Mouse (Mus musculus): ENCODE measurements around the gene Cdk16. TPM values are rescaled to one million over a fixed set of nuclear protein-coding genes. Genes with fewer than 3 reads are reported as not detected.
A peak's percentile ranks its signal among the peaks of the same experiment; 100 is the strongest.

The Cdk16 gene
- 47.5 and 53.4 TPM in 2 replicates for total RNA-seq (2012; rRNA removed)

- Histone ChIP-seq H3K9me3 (ENCODE audit: control insufficient read depth, insufficient read depth, low read depth, low read length) (no peaks in the 10 kb centered on the region), H3K9ac (ENCODE audit: insufficient read depth, low read depth, low read length, poor library complexity, severe bottlenecking) (peak within 1 kb of the TSS; percentile 99), H3K4me1 (ENCODE audit: control insufficient read depth in 2 of 2, insufficient read depth in 2 of 2, low read length in 2 of 2, poor library complexity in 1 of 2) (0 out of 4 replicates have a peak, but pooled peaks cover 0 to 2% of the 10 kb centered on the region in 2 experiments), H3K4me3 (ENCODE audit: insufficient read depth in 1 of 2, low read depth in 1 of 2, low read length in 2 of 2, poor library complexity in 1 of 2, severe bottlenecking in 1 of 2) (peak within 1 kb of the TSS; percentile 95 to 98), H3K27ac (ENCODE audit: insufficient read depth, low read depth, low read length, poor library complexity, severe bottlenecking) (peak within 1 kb of the TSS; percentile 93), H3K36me3 (ENCODE audit: control insufficient read depth, insufficient read depth, low read length, poor library complexity, severe bottlenecking) (peaks cover 9% of the 10 kb centered on the region)
- peak; percentile 63 for DNase-seq (ENCODE audit: low read depth, low spot score)
- in situ Hi-C loops (cut with MboI; ENCODE audit: low sequenced_read_pairs in 2 of 2, unreplicated experiment in 2 of 2) = no loop called here
- TF ChIP-seq HCFC1 (IDR thresholded peaks at IDR 0.05; ENCODE audit: borderline replicate concordance, insufficient read depth, low read length) = no peak
- no peak for TF ChIP-seq ZC3H11A (IDR thresholded peaks at IDR 0.05; ENCODE audit: borderline replicate concordance, low read depth, low read length)
- TF ChIP-seq MAFK (IDR thresholded peaks at IDR 0.05; ENCODE audit: insufficient read depth, low read depth, low read length) = 0 out of 2 replicates have a peak, but pooled peaks have one; percentile 37
- TF ChIP-seq CHD2 (IDR thresholded peaks at IDR 0.05; ENCODE audit: low read depth, low read length) = no peak
- no peak for TF ChIP-seq ZNF384 (IDR thresholded peaks at IDR 0.05; ENCODE audit: low read depth, low read length)
Measured at GRCm38 (mm10) chrX:20687519-20688067, at the start of gene Cdk16. Cdk16 (plus strand) TSS chrX:20687954.

GRCm38 (mm10) chrX:20638141-20638540, 49.6 kb upstream of the Cdk16 start:
- in situ Hi-C loops (cut with MboI; ENCODE audit: low sequenced_read_pairs in 2 of 2, unreplicated experiment in 2 of 2) = no loop called here
- no peaks in the 10 kb centered on the region for H3K4me1 ChIP-seq (ENCODE audit: control insufficient read depth in 2 of 2, insufficient read depth in 2 of 2, low read length in 2 of 2, poor library complexity in 1 of 2)
- H3K9me3 ChIP-seq (ENCODE audit: control insufficient read depth, insufficient read depth, low read depth, low read length) = no peaks in the 10 kb centered on the region
- no peak for DNase-seq (ENCODE audit: low read depth, low spot score)
- no peak overlapping the region for H3K4me3 ChIP-seq (ENCODE audit: insufficient read depth in 1 of 2, low read depth in 1 of 2, low read length in 2 of 2, poor library complexity in 1 of 2, severe bottlenecking in 1 of 2)
- H3K36me3 ChIP-seq (ENCODE audit: control insufficient read depth, insufficient read depth, low read length, poor library complexity, severe bottlenecking) = peaks cover 43% of the 10 kb centered on the region
- H3K27ac ChIP-seq (ENCODE audit: insufficient read depth, low read depth, low read length, poor library complexity, severe bottlenecking) = no peak overlapping the region
- TF ChIP-seq HCFC1 (IDR thresholded peaks at IDR 0.05; ENCODE audit: borderline replicate concordance, insufficient read depth, low read length) (no peak), MAFK (IDR thresholded peaks at IDR 0.05; ENCODE audit: insufficient read depth, low read depth, low read length) (no peak), ZNF384 (IDR thresholded peaks at IDR 0.05; ENCODE audit: low read depth, low read length) (no peak), ZC3H11A (IDR thresholded peaks at IDR 0.05; ENCODE audit: borderline replicate concordance, low read depth, low read length) (no peak), CHD2 (IDR thresholded peaks at IDR 0.05; ENCODE audit: low read depth, low read length) (no peak)
- no peak overlapping the region for H3K9ac ChIP-seq (ENCODE audit: insufficient read depth, low read depth, low read length, poor library complexity, severe bottlenecking)

DNA sequence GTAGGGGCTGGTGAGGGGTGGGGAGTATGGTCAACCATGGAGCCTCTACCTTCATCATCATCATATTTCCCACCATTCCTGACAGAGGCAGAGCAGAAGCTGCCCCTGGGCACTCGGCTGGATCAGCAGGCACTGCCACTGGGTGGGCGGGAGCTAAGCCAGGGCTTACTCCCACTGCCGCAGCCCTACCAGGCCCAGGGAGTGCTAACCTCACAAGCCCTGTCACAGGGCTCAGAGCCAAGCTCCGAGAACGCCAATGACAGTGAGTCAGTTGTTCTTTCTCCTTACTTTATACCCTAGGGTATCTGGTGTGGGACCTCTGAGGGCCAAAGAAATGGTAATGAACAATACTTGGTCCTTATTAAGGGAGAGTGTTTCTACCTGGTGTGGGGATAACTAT, 43.0 kb upstream of the Cdk16 start:
- in situ Hi-C loops (cut with MboI; ENCODE audit: low sequenced_read_pairs in 2 of 2, unreplicated experiment in 2 of 2) = no loop called here
- no peak overlapping the region for H3K9ac ChIP-seq (ENCODE audit: insufficient read depth, low read depth, low read length, poor library complexity, severe bottlenecking)
- DNase-seq (ENCODE audit: low read depth, low spot score) = no peak

GRCm38 (mm10) chrX:20657593-20657992, 30.2 kb upstream of the Cdk16 start:
- DNase-seq (ENCODE audit: low read depth, low spot score) = no peak
- Histone ChIP-seq H3K9me3 (ENCODE audit: control insufficient read depth, insufficient read depth, low read depth, low read length) (no peaks in the 10 kb centered on the region), H3K36me3 (ENCODE audit: control insufficient read depth, insufficient read depth, low read length, poor library complexity, severe bottlenecking) (no peaks in the 10 kb centered on the region; the same call in 1 of the 2 replicates), H3K4me1 (ENCODE audit: control insufficient read depth in 2 of 2, insufficient read depth in 2 of 2, low read length in 2 of 2, poor library complexity in 1 of 2) (no peaks in the 10 kb centered on the region), H3K27ac (ENCODE audit: insufficient read depth, low read depth, low read length, poor library complexity, severe bottlenecking) (no peak overlapping the region), H3K9ac (ENCODE audit: insufficient read depth, low read depth, low read length, poor library complexity, severe bottlenecking) (no peak overlapping the region), H3K4me3 (ENCODE audit: insufficient read depth in 1 of 2, low read depth in 1 of 2, low read length in 2 of 2, poor library complexity in 1 of 2, severe bottlenecking in 1 of 2) (peak overlapping the region; percentile 60 to 80; a peak in 3 of 4 replicates)
- TF ChIP-seq ZNF384 (IDR thresholded peaks at IDR 0.05; ENCODE audit: low read depth, low read length) (no peak), CHD2 (IDR thresholded peaks at IDR 0.05; ENCODE audit: low read depth, low read length) (no peak), MAFK (IDR thresholded peaks at IDR 0.05; ENCODE audit: insufficient read depth, low read depth, low read length) (no peak), HCFC1 (IDR thresholded peaks at IDR 0.05; ENCODE audit: borderline replicate concordance, insufficient read depth, low read length) (no peak), ZC3H11A (IDR thresholded peaks at IDR 0.05; ENCODE audit: borderline replicate concordance, low read depth, low read length) (no peak)
- in situ Hi-C loops (cut with MboI; ENCODE audit: low sequenced_read_pairs in 2 of 2, unreplicated experiment in 2 of 2) = no loop called here

More for the DNA sequence above, 43.0 kb upstream of the Cdk16 start:
- no peak for TF ChIP-seq HCFC1 (IDR thresholded peaks at IDR 0.05; ENCODE audit: borderline replicate concordance, insufficient read depth, low read length)
- TF ChIP-seq ZC3H11A (IDR thresholded peaks at IDR 0.05; ENCODE audit: borderline replicate concordance, low read depth, low read length) = no peak
- no peak for TF ChIP-seq ZNF384 (IDR thresholded peaks at IDR 0.05; ENCODE audit: low read depth, low read length)
- TF ChIP-seq MAFK (IDR thresholded peaks at IDR 0.05; ENCODE audit: insufficient read depth, low read depth, low read length) = no peak
- TF ChIP-seq CHD2 (IDR thresholded peaks at IDR 0.05; ENCODE audit: low read depth, low read length) = no peak
- no peak overlapping the region for H3K27ac ChIP-seq (ENCODE audit: insufficient read depth, low read depth, low read length, poor library complexity, severe bottlenecking)
- no peak overlapping the region for H3K4me3 ChIP-seq (ENCODE audit: insufficient read depth in 1 of 2, low read depth in 1 of 2, low read length in 2 of 2, poor library complexity in 1 of 2, severe bottlenecking in 1 of 2)
- H3K36me3 ChIP-seq (ENCODE audit: control insufficient read depth, insufficient read depth, low read length, poor library complexity, severe bottlenecking) = peaks cover 56% of the 10 kb centered on the region
- no peaks in the 10 kb centered on the region for H3K4me1 ChIP-seq (ENCODE audit: control insufficient read depth in 2 of 2, insufficient read depth in 2 of 2, low read length in 2 of 2, poor library complexity in 1 of 2)
- H3K9me3 ChIP-seq (ENCODE audit: control insufficient read depth, insufficient read depth, low read depth, low read length) = no peaks in the 10 kb centered on the region

Measured in ES-E14 (cell line).